Mouse (Mus musculus) frontal cortex, postnatal 14 days (tissue): ENCODE data around the gene Mia2.
"Not testable (repeated sequence)": the region's sequence is repeated elsewhere in the genome, so short reads cannot be mapped to it uniquely, and the experiment has no call there.

Experiments used
- DNase-seq, 2 experiments: peaks; one replicate each; pipeline ENCODE4 v3.0.0; 2022; ENCODE audit warnings: low spot score in 2 of 2

Gene Mia2

DNA sequence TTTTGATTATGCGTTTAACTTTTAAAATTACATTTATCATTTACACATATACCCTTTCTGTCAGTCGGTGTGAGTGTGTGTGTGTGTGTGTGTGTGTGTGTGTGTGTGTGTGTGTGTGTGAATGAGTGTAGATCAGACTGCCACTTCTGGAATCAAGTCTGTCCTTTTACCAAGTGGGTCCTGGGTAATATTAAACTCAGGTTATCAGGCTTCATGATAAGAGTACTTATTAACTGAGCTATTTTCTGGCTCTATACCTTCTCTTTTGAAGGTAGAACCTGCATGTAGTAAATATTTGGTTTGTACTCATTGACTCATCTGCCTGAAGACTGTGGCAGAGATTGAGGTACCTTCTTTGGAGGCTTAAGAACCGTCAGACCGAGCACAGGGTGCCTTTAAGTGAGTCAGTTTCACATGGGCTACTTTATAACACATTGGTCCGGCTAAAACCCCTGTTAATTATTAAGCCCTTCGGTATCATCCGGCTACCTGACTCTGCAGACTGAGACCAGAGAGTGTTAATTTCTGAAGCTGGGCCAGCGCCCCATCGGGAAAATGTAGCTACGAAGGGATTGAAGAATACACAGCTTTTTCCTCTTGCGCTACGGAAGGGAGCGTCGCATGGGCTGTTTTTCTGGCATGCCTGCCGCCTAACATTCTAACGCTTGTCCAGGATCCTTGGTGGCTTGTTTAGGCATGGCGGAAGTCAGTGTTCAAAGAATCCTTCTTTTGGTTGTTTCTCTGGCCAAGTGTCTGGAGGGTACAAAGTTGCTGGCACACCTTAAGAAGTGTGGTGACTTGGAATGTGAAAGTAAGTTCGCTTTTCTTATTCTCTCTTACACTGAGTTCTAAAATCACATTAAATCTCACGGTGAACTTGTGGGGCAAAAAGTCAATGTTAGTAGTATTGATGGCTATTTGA, at the start of gene Mia2:
Gene Mia2 (plus strand): TSS at position 696 of the 922 bp plus-strand sequence.
- no peak for DNase-seq

- no peak for DNase-seq
These were observed 43.1 kb upstream of the Mia2 start for GRCm38 (mm10) chr12:59052470-59052869.

GRCm38 (mm10) chr12:59053166-59053565, 42.4 kb upstream of the Mia2 start:
- no peak for DNase-seq

GRCm38 (mm10) chr12:59053976-59054375, 41.6 kb upstream of the Mia2 start:
- no peak for DNase-seq

- DNase-seq: no peak
These were observed 40.3 kb upstream of the Mia2 start for GRCm38 (mm10) chr12:59055196-59055850.

- DNase-seq: no peak
These were observed 39.4 kb upstream of the Mia2 start for GRCm38 (mm10) chr12:59056222-59056621.

- DNase-seq: not testable (repeated sequence)
These were observed 37.4 kb upstream of the Mia2 start for GRCm38 (mm10) chr12:59058242-59058641.

GRCm38 (mm10) chr12:59060322-59060721, 35.3 kb upstream of the Mia2 start:
- DNase-seq: no peak

DNA sequence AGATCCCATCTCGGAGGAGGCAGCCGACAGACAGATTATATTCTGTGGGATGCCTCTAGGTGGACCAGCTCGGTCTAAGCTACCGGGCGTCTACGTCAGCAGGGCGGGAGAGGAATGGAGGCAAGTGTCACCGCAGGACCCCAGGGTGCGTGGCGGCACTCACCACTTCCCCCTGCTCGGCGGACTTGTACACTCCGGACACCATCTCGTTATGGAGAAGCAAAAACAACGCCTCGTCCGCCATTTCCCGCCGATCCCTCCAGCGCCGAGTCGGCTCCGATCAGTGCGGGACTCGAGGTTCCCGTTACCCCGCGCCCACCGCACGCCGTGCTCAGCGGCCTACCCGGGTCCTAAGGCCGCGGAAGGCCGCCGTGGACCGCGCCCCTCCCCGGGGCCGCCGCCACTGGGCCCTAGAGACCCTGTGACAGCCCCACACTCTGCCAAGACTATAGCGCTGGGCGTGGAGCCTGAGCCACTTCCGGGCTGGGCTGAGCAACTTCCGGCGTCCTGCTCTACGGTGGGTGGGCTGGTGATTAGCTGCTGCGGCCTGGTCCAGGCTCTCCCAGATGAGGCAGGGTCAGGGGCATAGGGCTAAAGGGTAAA, 34.5 kb upstream of the Mia2 start, which contains the start of gene Trappc6b:
Gene Trappc6b (minus strand): TSS at position 480 of the 603 bp plus-strand sequence.
- peak; percentile 61 to 66 for DNase-seq

GRCm38 (mm10) chr12:59064837-59065236, 30.8 kb upstream of the Mia2 start:
- DNase-seq: no peak

DNA sequence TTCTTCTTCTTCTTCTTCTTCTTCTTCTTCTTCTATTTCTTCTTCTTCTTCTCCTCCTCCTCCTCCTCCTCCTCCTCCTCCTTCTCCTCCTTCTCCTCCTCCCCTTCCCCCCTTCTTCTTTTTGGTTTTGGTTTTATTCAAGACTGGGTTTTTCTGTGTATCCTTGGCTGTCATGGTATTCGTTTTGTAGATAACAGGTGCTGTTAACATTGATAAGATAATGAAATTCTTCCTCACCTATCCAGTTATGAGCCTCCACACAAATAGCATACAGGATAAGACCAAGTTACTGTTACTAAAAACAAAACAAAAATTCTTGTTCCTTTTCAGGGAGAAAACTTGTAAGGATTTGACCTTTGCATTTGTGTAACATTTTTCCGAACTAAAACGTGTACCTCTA, 29.8 kb upstream of the Mia2 start:
- no peak for DNase-seq

- DNase-seq: peak; percentile 96 to 97
These were observed 29.0 kb upstream of the Mia2 start, which contains the start of gene Pnn for GRCm38 (mm10) chr12:59066448-59067077. Pnn (plus strand) TSS chr12:59066884.

- peak in 1 of 2 experiments; percentile 14 for DNase-seq
These were observed 28.5 kb upstream of the Mia2 start for GRCm38 (mm10) chr12:59067095-59067494.

- DNase-seq: no peak
These were observed 26.8 kb upstream of the Mia2 start for GRCm38 (mm10) chr12:59068791-59069190.

GRCm38 (mm10) chr12:59072286-59072685, 23.3 kb upstream of the Mia2 start:
- no peak for DNase-seq

DNA sequence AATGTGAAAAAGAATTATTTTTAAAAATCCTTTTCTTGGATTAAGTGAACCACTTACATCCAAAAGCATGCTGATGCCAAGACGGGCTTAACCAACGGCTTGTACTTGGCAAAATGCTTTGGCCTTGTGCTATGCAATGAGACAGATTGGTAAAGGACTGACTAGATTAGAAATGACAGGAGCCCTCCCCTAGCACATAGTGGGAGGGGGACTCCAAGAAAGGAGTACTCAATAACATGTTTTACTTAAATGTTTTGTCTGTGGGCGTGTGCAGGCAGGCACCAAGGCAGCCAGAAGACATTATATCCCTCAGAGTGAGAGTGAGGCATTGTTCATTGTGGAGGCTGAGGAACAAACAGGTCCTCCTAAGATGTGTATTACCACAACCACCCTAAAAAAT, 21.5 kb upstream of the Mia2 start:
- no peak for DNase-seq

GRCm38 (mm10) chr12:59076996-59077395, 18.6 kb upstream of the Mia2 start:
- DNase-seq: no peak

GRCm38 (mm10) chr12:59077883-59078282, 17.7 kb upstream of the Mia2 start:
- DNase-seq: no peak

DNA sequence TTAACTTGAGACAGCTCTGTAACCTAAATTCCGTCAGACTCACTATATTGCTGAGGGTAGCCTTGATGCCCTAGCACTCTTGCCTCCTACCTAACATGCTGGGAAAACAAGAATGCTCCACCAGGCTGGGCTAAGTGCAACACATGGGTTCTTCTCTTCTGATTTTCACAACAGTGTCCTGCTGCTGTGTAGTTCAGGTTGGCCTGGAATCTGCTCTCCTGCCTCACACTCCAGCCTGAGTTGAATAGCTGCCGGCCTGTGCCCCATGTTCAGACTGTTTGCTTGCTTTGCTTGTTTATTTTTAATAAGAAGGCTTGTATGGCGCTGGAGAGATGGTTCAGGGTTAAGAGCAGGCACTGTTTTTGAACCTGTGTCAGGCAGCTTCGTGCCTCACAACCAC, 15.1 kb upstream of the Mia2 start:
- no peak for DNase-seq

DNA sequence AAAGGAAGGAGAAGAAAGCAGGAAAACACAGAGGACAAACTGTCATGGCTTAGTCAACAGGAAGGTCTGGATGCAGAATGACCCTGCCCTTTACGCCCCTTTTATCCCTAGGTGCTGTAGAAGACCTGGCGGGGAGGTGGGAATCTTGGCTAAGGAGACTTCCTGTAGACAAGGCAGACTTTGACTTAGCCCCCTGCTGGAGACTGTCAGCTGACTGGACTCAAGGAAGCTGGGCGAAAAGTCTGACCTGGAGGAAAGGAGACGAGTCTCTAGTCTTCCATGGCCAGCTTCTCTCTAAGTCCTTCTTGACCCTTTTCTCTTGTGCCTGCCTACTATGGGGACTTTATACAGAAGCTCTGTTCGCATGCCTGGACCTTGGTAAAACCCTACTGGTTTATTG, 11.2 kb upstream of the Mia2 start:
- DNase-seq: no peak

DNA sequence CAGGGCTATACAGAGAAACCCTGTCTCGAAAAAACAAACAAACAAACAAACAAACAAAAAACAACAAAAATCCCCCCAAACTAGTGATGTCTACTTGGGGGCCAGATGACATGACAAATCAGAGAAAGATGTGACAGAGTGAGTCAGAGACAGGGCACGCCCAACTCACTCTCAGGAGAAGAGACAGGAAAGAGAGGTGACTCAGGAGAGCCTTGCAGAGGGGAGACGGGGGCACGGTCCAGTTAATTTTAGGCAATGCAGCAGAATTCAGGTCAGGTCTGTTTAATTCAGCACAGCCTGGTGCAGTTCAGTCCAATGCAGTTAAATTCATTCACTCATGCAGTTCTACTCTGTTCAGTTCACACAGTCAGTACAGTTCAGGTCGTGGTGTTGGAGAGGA, 9.4 kb upstream of the Mia2 start:
- no peak for DNase-seq

- DNase-seq: no peak
These were observed 2.1 kb upstream of the Mia2 start for GRCm38 (mm10) chr12:59093543-59093942.
